13 mouse cellular contexts compared by ENCODE assay signal in genomic region chr6:134143649-134144097, GRCm38 (mm10).
DNase-seq lines count a peak whose midpoint lies in the region; ATAC-seq and TF ChIP-seq lines count a peak whose summit lies in the region.
"Had no signal": no experiment of that assay in that cellular context is flagged by ENCODE, and none has a peak within 500 bp of the region (broad histone marks: within the 10 kb centered on the region; RNA-seq: fewer than 3 reads in every experiment).

No protein-coding gene starts in this region.

- no peak overlapping the region for H3K4me2 ChIP-seq in midbrain, embryonic 16.5 days (ENCODE audit: low read length)
- H3K4me2 ChIP-seq in midbrain, embryonic 11.5 days = no peak overlapping the region
- H3K4me2 ChIP-seq: hindbrain, embryonic 13.5 days had no signal

- no peaks in the 10 kb centered on the region for H3K9me3 ChIP-seq in midbrain, embryonic 16.5 days (replicated peaks; ENCODE audit: control insufficient read depth, low read length, poor library complexity, severe bottlenecking)
- no peaks in the 10 kb centered on the region for H3K9me3 ChIP-seq in midbrain, embryonic 11.5 days (ENCODE audit: control insufficient read depth, low read length)
- H3K9me3 ChIP-seq: hindbrain, embryonic 13.5 days had no signal

- H3K9ac ChIP-seq in midbrain, embryonic 16.5 days (ENCODE audit: low read depth, low read length) = no peak overlapping the region
- no peak overlapping the region for H3K9ac ChIP-seq in midbrain, embryonic 11.5 days (ENCODE audit: low read length)
- H3K9ac ChIP-seq: hindbrain, embryonic 13.5 days had no signal

- ATAC-seq in midbrain, embryonic 16.5 days = no peak
- ATAC-seq in midbrain, embryonic 11.5 days (ENCODE audit: low FRiP score) = no peak
- no peak for ATAC-seq in monocyte, adult 5-6 weeks (replicated peaks; ENCODE audit: insufficient number of reproducible peaks, low FRiP score, low TSS enrichment, poor library complexity, severe bottlenecking)
- ATAC-seq: forebrain, embryonic 14.5 days had no signal

- DNase-seq in gastrocnemius, adult 2 months = no peak
- no peak for DNase-seq in gastrocnemius, adult 8-10 months (ENCODE audit: low spot score in 2 of 2)
- no peak for DNase-seq in midbrain, embryonic 11.5 days (ENCODE audit: low spot score, missing footprints)
- peak; percentile 53 for DNase-seq in kidney, postnatal 10 days
- DNase-seq in spleen, adult 12 weeks (ENCODE audit: low spot score) = no peak
- no peak for DNase-seq in left cerebral cortex, adult 18-20 months (ENCODE audit: low spot score in 2 of 2)
- DNase-seq: cerebellum, postnatal 25 days; left cerebral cortex, postnatal 4 days had no signal

- H3K36me3 ChIP-seq in midbrain, embryonic 16.5 days (ENCODE audit: control insufficient read depth, insufficient read depth, low read length) = no peaks in the 10 kb centered on the region
- no peaks in the 10 kb centered on the region for H3K36me3 ChIP-seq in midbrain, embryonic 11.5 days (ENCODE audit: control insufficient read depth, insufficient read depth, low read length)
- H3K36me3 ChIP-seq: hindbrain, embryonic 13.5 days had no signal

- peak overlapping the region; percentile 73 for H3K27ac ChIP-seq in gastrocnemius, adult 2 months
- H3K27ac ChIP-seq in midbrain, embryonic 16.5 days (ENCODE audit: low read length) = 0 out of 2 replicates have a peak overlapping the region, but pooled peaks have one; percentile 8
- H3K27ac ChIP-seq in midbrain, embryonic 11.5 days (ENCODE audit: low read depth, low read length) = no peak overlapping the region
- H3K27ac ChIP-seq: hindbrain, embryonic 13.5 days had no signal

- no peak overlapping the region for H3K4me3 ChIP-seq in gastrocnemius, adult 2 months
- H3K4me3 ChIP-seq in midbrain, embryonic 16.5 days (ENCODE audit: low read depth, low read length) = no peak overlapping the region
- no peak overlapping the region for H3K4me3 ChIP-seq in midbrain, embryonic 11.5 days (ENCODE audit: low read depth, low read length)
- H3K4me3 ChIP-seq: hindbrain, embryonic 13.5 days had no signal

- intact Hi-C loops in gastrocnemius, adult 2 months (cut with DNase I) = no loop called here

- H3K4me1 ChIP-seq in midbrain, embryonic 16.5 days (ENCODE audit: control insufficient read depth, insufficient read depth, low read length) = peaks cover 13% of the 10 kb centered on the region
- H3K4me1 ChIP-seq in midbrain, embryonic 11.5 days (ENCODE audit: control insufficient read depth, insufficient read depth, low read length) = peaks cover 9% of the 10 kb centered on the region

- WGBS in midbrain, embryonic 16.5 days = 61% methylated on average over 3 of the region's 3 CpGs
- 86% methylated on average over 3 of the region's 3 CpGs for WGBS in midbrain, embryonic 11.5 days

- TF ChIP-seq CTCF in gastrocnemius, adult 2 months (IDR thresholded peaks at IDR 0.05) = no peak

- no peaks in the 10 kb centered on the region for H3K27me3 ChIP-seq in midbrain, embryonic 16.5 days (ENCODE audit: control insufficient read depth, insufficient read depth, low read depth, low read length)
- H3K27me3 ChIP-seq in midbrain, embryonic 11.5 days (ENCODE audit: control insufficient read depth, insufficient read depth, low read length) = no peaks in the 10 kb centered on the region
- H3K27me3 ChIP-seq: CH12.LX; hindbrain, embryonic 13.5 days had no signal
